Mouse (Mus musculus): ENCODE results near the gene Dpp6. TPM values are rescaled to one million over a fixed set of nuclear protein-coding genes. Genes with fewer than 3 reads are reported as not detected.

Gene Dpp6
- polyA plus RNA-seq, 1 experiment from 2014 or later: 3.9 TPM

DNA sequence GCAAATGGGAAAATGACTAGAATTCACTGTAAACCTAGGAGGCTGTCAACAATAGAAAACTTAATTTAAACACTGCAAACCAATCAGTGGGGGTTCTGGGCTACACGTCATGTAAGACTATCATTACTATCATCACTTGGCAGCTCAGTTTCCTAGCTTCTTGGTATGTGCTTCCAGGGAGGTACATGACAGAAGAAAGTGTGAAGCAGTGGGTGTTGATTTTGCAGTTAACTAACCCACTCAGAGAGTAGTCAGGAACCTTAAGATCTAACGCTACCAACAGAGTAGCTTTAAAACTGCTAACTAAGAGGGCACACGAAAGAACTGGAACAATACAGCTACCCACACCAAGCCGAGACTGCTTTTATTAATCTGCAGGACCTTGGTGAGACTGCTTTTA is 217.9 kb downstream of the Dpp6 start:
- Histone ChIP-seq H3K9ac (no peak overlapping the region), H3K9me3 (replicated peaks) (no peaks in the 10 kb centered on the region), H3K4me1 (no peaks in the 10 kb centered on the region), H3K4me2 (replicated peaks) (no peak overlapping the region), H3K27ac (replicated peaks) (no peak overlapping the region), H3K4me3 (replicated peaks) (no peak overlapping the region), H3K27me3 (no peaks in the 10 kb centered on the region), H3K36me3 (no peaks in the 10 kb centered on the region)
- 63% methylated on average over 4 of the region's 4 CpGs for WGBS
- ATAC-seq (ENCODE audit: insufficient number of reproducible peaks, low FRiP score, low TSS enrichment, low read depth): no peak

- Histone ChIP-seq H3K9ac (no peak overlapping the region), H3K27me3 (no peaks in the 10 kb centered on the region), H3K4me1 (no peaks in the 10 kb centered on the region), H3K4me2 (replicated peaks) (no peak overlapping the region), H3K27ac (replicated peaks) (no peak overlapping the region), H3K4me3 (replicated peaks) (no peak overlapping the region), H3K9me3 (replicated peaks) (no peaks in the 10 kb centered on the region), H3K36me3 (no peaks in the 10 kb centered on the region)
- 36% methylated on average over 1 of the region's 1 CpGs for WGBS
- ATAC-seq (ENCODE audit: insufficient number of reproducible peaks, low FRiP score, low TSS enrichment, low read depth): no peak
These were observed 218.3 kb downstream of the Dpp6 start for GRCm38 (mm10) chr5:27035291-27035690.

GRCm38 (mm10) chr5:27035891-27036290 is 218.9 kb downstream of the Dpp6 start:
- H3K27ac ChIP-seq (replicated peaks): no peak overlapping the region
- H3K4me2 ChIP-seq (replicated peaks): no peak overlapping the region

GRCm38 (mm10) chr5:27037796-27038195 is 220.8 kb downstream of the Dpp6 start:
- no peaks in the 10 kb centered on the region for H3K27me3 ChIP-seq
- no peaks in the 10 kb centered on the region for H3K4me1 ChIP-seq
- no peaks in the 10 kb centered on the region for H3K9me3 ChIP-seq (replicated peaks)
- no peak overlapping the region for H3K9ac ChIP-seq
- ATAC-seq (ENCODE audit: insufficient number of reproducible peaks, low FRiP score, low TSS enrichment, low read depth): no peak
- H3K4me3 ChIP-seq (replicated peaks): no peak overlapping the region
- 68% methylated on average over 5 of the region's 5 CpGs for WGBS
- H3K4me2 ChIP-seq (replicated peaks): no peak overlapping the region
- H3K36me3 ChIP-seq: no peaks in the 10 kb centered on the region
- H3K27ac ChIP-seq (replicated peaks): no peak overlapping the region

More at GRCm38 (mm10) chr5:27035891-27036290, 218.9 kb downstream of the Dpp6 start:
- 29% methylated on average over 2 of the region's 2 CpGs for WGBS
- ATAC-seq (ENCODE audit: insufficient number of reproducible peaks, low FRiP score, low TSS enrichment, low read depth): no peak
- Histone ChIP-seq H3K36me3 (no peaks in the 10 kb centered on the region), H3K9ac (no peak overlapping the region), H3K9me3 (replicated peaks) (no peaks in the 10 kb centered on the region), H3K27me3 (no peaks in the 10 kb centered on the region), H3K4me3 (replicated peaks) (no peak overlapping the region), H3K4me1 (no peaks in the 10 kb centered on the region)

GRCm38 (mm10) chr5:27048167-27048566 is 231.2 kb downstream of the Dpp6 start:
- Histone ChIP-seq H3K4me3 (replicated peaks) (no peak overlapping the region), H3K4me1 (no peaks in the 10 kb centered on the region), H3K4me2 (replicated peaks) (no peak overlapping the region), H3K9me3 (replicated peaks) (no peaks in the 10 kb centered on the region), H3K9ac (no peak overlapping the region), H3K27ac (replicated peaks) (no peak overlapping the region), H3K27me3 (peaks cover 39% of the 10 kb centered on the region), H3K36me3 (no peaks in the 10 kb centered on the region)
- no peak for ATAC-seq (ENCODE audit: insufficient number of reproducible peaks, low FRiP score, low TSS enrichment, low read depth)
- 24% methylated on average over 7 of the region's 7 CpGs for WGBS

- H3K4me1 ChIP-seq: no peaks in the 10 kb centered on the region
- H3K9me3 ChIP-seq (replicated peaks): no peaks in the 10 kb centered on the region
- H3K4me2 ChIP-seq (replicated peaks): peak overlapping the region; percentile 43
- H3K27me3 ChIP-seq: peaks cover 39% of the 10 kb centered on the region
- ATAC-seq (ENCODE audit: insufficient number of reproducible peaks, low FRiP score, low TSS enrichment, low read depth): no peak
- WGBS: 5% methylated on average over 9 of the region's 9 CpGs
- H3K4me3 ChIP-seq (replicated peaks): peak overlapping the region; percentile 23; the same call in 1 of the 2 replicates
- no peak overlapping the region for H3K27ac ChIP-seq (replicated peaks)
- H3K9ac ChIP-seq: no peak overlapping the region
- H3K36me3 ChIP-seq: no peaks in the 10 kb centered on the region
These were observed 231.9 kb downstream of the Dpp6 start for GRCm38 (mm10) chr5:27048926-27049325.

GRCm38 (mm10) chr5:27049341-27050091 is 232.5 kb downstream of the Dpp6 start:
- H3K36me3 ChIP-seq: no peaks in the 10 kb centered on the region
- H3K27ac ChIP-seq (replicated peaks): no peak overlapping the region
- peak overlapping the region; percentile 23 for H3K4me3 ChIP-seq (replicated peaks)
- H3K9ac ChIP-seq: no peak overlapping the region
- ATAC-seq (ENCODE audit: insufficient number of reproducible peaks, low FRiP score, low TSS enrichment, low read depth): no peak
- under 1% methylated on average over 51 of the region's 55 CpGs for WGBS
- H3K27me3 ChIP-seq: peaks cover 39% of the 10 kb centered on the region
- peak overlapping the region; percentile 43 for H3K4me2 ChIP-seq (replicated peaks)
- H3K9me3 ChIP-seq (replicated peaks): no peaks in the 10 kb centered on the region
- no peaks in the 10 kb centered on the region for H3K4me1 ChIP-seq

DNA sequence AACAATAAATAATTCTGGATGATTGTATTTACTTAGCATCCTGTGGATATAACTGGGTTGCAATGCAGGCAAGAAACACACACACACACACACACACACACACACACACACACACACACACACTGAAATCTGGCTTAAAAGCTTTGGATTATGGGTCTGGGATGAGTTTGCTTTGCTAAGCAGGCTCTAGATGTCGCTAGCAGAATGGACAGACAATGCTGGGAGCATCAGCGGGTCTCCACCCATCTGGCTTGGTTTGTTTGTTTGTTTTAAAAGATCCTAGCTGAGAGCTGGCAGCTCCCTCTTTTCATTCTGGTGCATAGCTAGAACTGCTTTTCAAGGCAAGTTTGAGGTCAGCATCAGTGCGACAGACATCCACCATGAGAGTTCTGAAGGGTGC is 234.2 kb downstream of the Dpp6 start:
- WGBS: 47% methylated on average over 3 of the region's 3 CpGs
- Histone ChIP-seq H3K9me3 (replicated peaks) (no peaks in the 10 kb centered on the region), H3K9ac (no peak overlapping the region), H3K36me3 (no peaks in the 10 kb centered on the region), H3K4me3 (replicated peaks) (no peak overlapping the region), H3K4me1 (no peaks in the 10 kb centered on the region), H3K27me3 (peaks cover 39% of the 10 kb centered on the region), H3K27ac (replicated peaks) (no peak overlapping the region), H3K4me2 (replicated peaks) (no peak overlapping the region)
- no peak for ATAC-seq (ENCODE audit: insufficient number of reproducible peaks, low FRiP score, low TSS enrichment, low read depth)

DNA sequence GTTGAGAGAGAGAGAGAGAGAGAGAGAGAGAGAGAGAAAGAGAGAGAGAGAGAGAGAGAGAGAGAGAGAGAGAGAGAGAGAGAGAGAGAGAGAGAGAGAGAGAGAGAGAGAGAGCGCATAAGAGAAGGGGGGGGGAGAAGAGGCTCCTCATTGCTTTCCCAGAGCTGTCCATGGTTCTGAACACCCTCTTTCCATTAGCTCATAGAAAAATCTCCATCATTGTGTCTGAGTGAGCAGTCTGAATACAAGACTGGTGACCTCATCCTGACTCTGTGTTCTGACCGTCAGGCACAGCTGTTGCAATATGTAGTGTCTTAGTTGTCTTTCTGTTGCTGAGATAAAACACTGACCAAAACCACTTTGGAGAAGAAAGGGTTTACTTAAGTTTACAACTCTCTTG is 235.4 kb downstream of the Dpp6 start:
- Histone ChIP-seq H3K4me1 (no peaks in the 10 kb centered on the region), H3K27ac (replicated peaks) (no peak overlapping the region), H3K9me3 (replicated peaks) (no peaks in the 10 kb centered on the region), H3K36me3 (no peaks in the 10 kb centered on the region), H3K27me3 (peaks cover 39% of the 10 kb centered on the region), H3K4me2 (replicated peaks) (no peak overlapping the region), H3K9ac (no peak overlapping the region), H3K4me3 (replicated peaks) (no peak overlapping the region)
- 25% methylated on average over 2 of the region's 2 CpGs for WGBS
- no peak for ATAC-seq (ENCODE audit: insufficient number of reproducible peaks, low FRiP score, low TSS enrichment, low read depth)

DNA sequence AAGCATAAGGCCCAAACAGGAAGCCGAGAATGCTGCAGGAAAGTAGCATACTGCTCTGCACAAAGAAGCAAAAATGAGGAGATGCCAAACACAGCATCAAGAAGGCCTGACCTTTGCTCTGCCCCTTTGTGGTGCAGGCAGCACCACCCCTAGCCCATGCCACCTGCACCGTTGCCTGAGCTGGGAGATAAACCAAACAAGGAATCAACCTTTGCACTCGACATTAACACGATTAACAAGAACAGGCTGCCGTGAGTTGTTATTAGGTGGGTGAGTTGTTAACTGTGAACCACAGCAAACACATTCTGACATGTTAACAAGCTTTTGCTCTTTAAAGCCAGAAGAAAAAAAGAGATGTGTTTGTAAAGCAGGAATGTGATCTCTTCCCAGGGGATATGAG is 239.4 kb downstream of the Dpp6 start:
- 60% methylated on average over 5 of the region's 5 CpGs for WGBS
- Histone ChIP-seq H3K9me3 (replicated peaks) (no peaks in the 10 kb centered on the region), H3K9ac (no peak overlapping the region), H3K4me2 (replicated peaks) (no peak overlapping the region), H3K36me3 (no peaks in the 10 kb centered on the region), H3K4me1 (no peaks in the 10 kb centered on the region), H3K27ac (replicated peaks) (no peak overlapping the region), H3K27me3 (peaks cover 4% of the 10 kb centered on the region), H3K4me3 (replicated peaks) (no peak overlapping the region)
- ATAC-seq (ENCODE audit: insufficient number of reproducible peaks, low FRiP score, low TSS enrichment, low read depth): no peak

- no peak for ATAC-seq (ENCODE audit: insufficient number of reproducible peaks, low FRiP score, low TSS enrichment, low read depth)
These were observed 243.1 kb downstream of the Dpp6 start for GRCm38 (mm10) chr5:27060114-27060513.

GRCm38 (mm10) chr5:27063871-27064270 is 246.9 kb downstream of the Dpp6 start:
- Histone ChIP-seq H3K9ac (no peak overlapping the region), H3K4me3 (replicated peaks) (no peak overlapping the region), H3K27ac (replicated peaks) (no peak overlapping the region), H3K9me3 (replicated peaks) (no peaks in the 10 kb centered on the region), H3K4me1 (no peaks in the 10 kb centered on the region), H3K4me2 (replicated peaks) (no peak overlapping the region), H3K36me3 (no peaks in the 10 kb centered on the region), H3K27me3 (no peaks in the 10 kb centered on the region)
- no peak for ATAC-seq (ENCODE audit: insufficient number of reproducible peaks, low FRiP score, low TSS enrichment, low read depth)
- WGBS: 59% methylated on average over 1 of the region's 1 CpGs

More at GRCm38 (mm10) chr5:27060114-27060513, 243.1 kb downstream of the Dpp6 start:
- Histone ChIP-seq H3K9ac (no peak overlapping the region), H3K4me1 (no peaks in the 10 kb centered on the region), H3K27me3 (no peaks in the 10 kb centered on the region), H3K36me3 (no peaks in the 10 kb centered on the region), H3K9me3 (replicated peaks) (no peaks in the 10 kb centered on the region), H3K27ac (replicated peaks) (no peak overlapping the region), H3K4me3 (replicated peaks) (no peak overlapping the region), H3K4me2 (replicated peaks) (no peak overlapping the region)
- 83% methylated on average over 4 of the region's 4 CpGs for WGBS
